Mouse (Mus musculus) olfactory bulb, adult 2 months (tissue): ENCODE results near the gene Asb11.

ENCODE experiments used
- CTCF ChIP-seq: fragments of 200-500 bp; IDR thresholded peaks from 2 replicates; pipeline ENCODE4 v1.5.1; 2012; ENCODE audit warnings: low read depth, mild to moderate bottlenecking, low read length, moderate library complexity; ENCODE audit not compliant: insufficient read depth
- POLR2A ChIP-seq: fragments of 200-500 bp; IDR thresholded peaks from 2 replicates; pipeline ENCODE4 v1.6.1; 2012; ENCODE audit warnings: mild to moderate bottlenecking, low read depth, low read length, moderate library complexity; ENCODE audit not compliant: insufficient read depth

DNA sequence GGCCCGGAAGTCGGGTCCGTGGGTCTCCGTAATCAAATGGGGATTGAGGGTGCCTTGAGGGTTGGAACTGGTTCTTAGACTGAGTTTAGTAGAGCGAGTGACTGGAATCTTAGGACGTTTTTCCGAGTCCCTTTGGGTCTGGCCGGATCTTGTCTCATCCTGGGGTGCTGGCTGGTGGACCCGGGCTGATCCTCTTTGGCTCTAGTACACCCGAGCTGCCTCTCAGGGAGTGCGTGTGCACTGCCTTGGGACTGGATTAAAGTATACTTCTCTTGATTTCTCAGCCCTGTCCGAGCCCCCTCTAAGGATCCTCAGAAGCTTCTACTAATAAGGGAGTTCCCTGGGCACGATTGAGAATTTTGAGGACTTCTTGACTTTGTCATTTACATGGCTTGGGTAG, 16.8 kb upstream of the Asb11 start:
- TF ChIP-seq CTCF (no peak), POLR2A (no peak)
